ENCODE assay signal across 13 mouse cellular contexts in the genomic region with DNA sequence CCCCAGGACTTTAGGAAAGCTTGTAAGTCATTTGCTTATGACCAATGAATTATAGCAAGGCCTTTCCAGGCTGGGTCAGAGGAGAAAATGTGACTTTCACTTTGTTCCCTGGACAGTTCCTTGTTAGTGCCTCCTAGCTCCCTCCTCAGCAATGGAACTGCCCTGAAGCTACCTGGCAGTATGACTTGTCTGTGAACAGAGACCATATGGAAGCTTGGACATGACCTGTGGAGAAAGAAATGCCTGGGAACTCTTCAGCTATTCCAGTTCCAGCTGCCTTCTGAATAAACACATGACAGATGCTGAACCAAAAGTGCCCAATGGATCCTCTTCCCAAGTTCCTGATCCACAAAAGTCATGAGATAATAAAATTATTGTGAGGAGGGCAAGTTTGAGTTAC.
"Had no signal": no experiment of that assay in that cellular context is flagged by ENCODE, and none has a peak within 500 bp of the region (broad histone marks: within the 10 kb centered on the region; RNA-seq: fewer than 3 reads in every experiment).

No protein-coding gene starts in this region.

- H3K4me2 ChIP-seq: limb, embryonic 13.5 days; neural tube, embryonic 13.5 days had no signal

- DNase-seq: kidney, adult 18-20 months; kidney, postnatal 10 days; layer of hippocampus, postnatal 36 days; lung, adult 18-20 months; lung, postnatal 4 days; right cerebral cortex, postnatal 14 days; thymus, adult 18-20 months; thymus, postnatal 14 days had no signal

- H3K4me3 ChIP-seq: limb, embryonic 13.5 days; midbrain, embryonic 10.5 days; neural tube, embryonic 13.5 days had no signal

- H3K9me3 ChIP-seq: limb, embryonic 13.5 days; midbrain, embryonic 10.5 days; neural tube, embryonic 13.5 days had no signal

- H3K27ac ChIP-seq: limb, embryonic 13.5 days; liver, embryonic 14.5 days; midbrain, embryonic 10.5 days; neural tube, embryonic 13.5 days had no signal

- H3K9ac ChIP-seq: limb, embryonic 13.5 days; liver, embryonic 14.5 days; neural tube, embryonic 13.5 days had no signal

- ATAC-seq: midbrain, embryonic 16.5 days had no signal

- H3K4me1 ChIP-seq: limb, embryonic 13.5 days; midbrain, embryonic 10.5 days; neural tube, embryonic 13.5 days had no signal

- H3K27me3 ChIP-seq: limb, embryonic 13.5 days; neural tube, embryonic 13.5 days had no signal
